Mouse (Mus musculus): ENCODE data around the gene Fhl3.
"Not testable (repeated sequence)": the region's sequence is repeated elsewhere in the genome, so short reads cannot be mapped to it uniquely, and the experiment has no call there.

Gene Fhl3

DNA sequence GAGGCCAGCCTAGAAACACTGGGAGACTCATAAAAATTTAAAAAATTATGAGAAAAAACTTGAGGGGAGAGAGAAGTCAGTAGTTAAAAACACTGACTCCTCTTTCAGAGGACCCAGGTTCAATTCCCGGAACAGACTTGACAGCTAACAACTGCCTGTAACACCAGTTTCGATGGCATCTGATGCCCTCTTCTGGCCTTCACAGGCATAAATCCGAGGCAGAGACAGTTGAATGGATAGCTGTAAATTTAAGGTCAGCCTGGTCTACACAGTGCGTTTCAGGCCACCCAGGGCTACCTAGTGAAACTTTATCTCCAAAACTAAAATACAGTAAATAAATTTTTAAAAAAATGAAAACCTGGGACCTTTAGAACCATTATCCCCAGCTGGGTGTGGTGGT lies 15.5 kb upstream of the Fhl3 start:
- DNase-seq, result no peak

DNA sequence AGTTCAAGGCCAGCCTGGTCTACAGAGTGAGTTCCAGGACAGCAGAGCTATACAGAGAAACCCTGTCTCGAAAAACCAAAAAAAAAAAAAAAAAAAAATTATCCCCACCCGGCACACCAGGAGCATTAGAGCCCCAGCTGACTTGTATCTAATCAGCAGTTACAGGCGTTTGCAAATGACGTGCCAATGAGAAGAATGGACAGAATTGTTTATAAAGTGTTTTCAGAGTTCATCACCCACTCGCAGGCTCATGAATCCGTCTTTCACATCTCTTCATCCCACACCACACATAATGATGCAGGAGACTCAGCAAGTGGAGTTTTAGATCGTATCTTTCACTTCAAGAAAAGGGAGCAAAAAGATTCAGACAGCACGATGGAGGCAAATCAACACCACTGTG lies 15.0 kb upstream of the Fhl3 start:
- DNase-seq, result no peak

DNA sequence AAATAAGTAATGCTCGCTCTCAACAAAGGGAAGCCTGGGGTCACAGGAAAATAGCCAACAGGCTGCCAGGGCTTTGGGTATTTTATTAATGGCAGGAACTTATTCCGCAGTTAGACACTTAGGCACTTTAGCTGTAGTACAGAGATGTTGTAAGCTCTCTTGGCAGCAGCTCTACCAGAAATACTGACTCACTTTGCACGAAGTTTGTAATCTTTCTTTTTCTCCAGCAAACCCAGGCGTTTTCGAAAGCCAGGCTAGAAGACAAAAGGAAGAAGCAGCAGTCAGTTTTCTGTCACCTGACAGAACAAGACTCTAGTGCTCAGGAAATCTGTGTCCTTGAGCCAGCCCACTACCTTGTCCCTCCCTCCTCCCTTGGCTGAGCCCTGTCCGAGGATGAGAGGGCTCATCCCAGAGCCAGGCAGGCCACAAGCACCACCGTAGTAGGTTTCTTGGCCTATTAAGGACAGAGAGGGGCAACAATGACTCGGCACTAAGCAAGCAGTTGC lies 14.6 kb upstream of the Fhl3 start:
- no peak for DNase-seq

GRCm38 (mm10) chr4:124691455-124691854 lies 9.0 kb upstream of the Fhl3 start:
- no peak for DNase-seq

DNA sequence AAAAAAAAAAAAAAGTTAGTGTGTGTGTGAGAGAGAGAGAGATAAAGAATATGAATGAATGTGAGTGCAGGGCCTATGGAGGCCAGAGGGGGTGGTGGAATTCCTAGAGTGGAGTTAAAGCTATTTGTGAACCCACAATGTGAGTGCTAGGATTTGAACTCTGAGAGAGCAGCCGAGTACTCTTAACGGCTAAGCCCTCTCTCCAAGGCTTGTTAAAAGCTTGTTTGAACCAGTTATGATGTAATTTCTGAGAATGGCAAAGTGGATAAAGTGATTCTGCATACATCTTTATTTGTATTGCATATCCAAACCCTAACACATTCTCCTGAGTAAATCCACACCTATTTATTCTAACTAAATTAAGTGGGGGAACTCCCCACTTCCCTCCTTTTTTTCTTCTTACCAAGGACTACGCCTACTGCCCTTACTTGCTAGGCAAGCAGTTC lies 8.1 kb upstream of the Fhl3 start:
- DNase-seq, result no peak

GRCm38 (mm10) chr4:124693135-124693894 lies 7.2 kb upstream of the Fhl3 start, which contains the start of gene Utp11:
Gene Utp11 (minus strand): TSS chr4:124693600.
- DNase-seq, result peak; percentile 84

DNA sequence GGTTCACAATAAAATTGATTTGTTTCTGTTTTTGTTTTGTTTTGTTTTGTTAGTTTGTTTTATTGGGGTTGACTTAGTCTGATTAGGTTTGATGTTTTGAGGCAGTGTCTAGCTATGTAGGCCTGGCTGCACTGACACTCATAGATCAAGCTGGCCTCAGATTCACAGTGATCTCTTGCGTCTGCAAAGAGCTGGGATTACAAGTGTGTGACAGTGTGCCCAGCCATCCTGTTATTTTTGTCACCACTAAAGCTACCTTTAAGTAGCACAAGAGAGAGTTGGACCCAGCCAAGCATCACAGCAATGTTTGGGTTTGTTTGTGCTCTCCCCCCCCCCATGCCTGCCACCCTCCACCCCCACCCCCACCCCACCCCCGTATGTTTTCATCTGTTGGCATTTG lies 5.9 kb upstream of the Fhl3 start:
- DNase-seq, result no peak

- peak; percentile 54 for DNase-seq
Measured at GRCm38 (mm10) chr4:124695786-124696516, 4.5 kb upstream of the Fhl3 start.

GRCm38 (mm10) chr4:124699791-124700190 lies 710 bp upstream of the Fhl3 start:
- no peak for DNase-seq

DNA sequence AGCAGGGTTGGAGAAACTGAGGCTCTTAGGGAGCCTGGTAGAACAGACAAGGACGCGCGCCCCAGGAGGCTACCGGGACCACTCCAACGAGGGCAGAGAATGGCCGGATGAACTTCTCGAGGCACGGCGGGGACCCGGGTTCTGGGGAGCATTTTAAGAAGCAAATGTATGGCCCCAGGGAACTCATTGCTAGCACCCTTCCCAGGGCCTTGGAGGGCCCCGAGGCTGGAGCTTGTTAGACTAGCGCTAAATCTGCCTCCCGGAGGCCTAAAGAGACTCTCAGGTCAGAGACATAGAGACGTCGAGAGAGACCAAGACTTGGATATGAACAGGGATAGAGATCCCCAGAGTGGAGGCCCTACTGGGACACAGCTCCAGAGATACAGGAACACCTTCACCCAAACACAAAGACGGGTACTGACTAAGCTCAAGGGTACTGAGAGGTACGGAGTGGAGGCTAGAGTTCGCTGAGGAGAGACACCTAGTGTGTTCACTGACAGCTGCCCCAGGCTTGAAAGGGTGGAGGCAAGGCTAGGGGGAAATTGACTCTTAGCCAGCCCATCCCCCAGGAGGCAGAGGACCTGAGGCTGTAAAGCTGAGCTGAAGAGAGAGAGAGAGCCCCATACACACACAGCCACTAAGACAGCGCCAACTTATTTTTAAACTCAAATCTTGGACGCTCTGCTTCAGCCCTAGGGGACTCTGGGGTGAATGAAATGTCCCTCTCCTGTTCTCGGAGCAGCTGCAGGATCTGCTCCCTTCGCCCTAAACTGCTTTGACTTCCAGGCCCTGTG lies 748 bp downstream of the Fhl3 start:
- peak; percentile 54 for DNase-seq

GRCm38 (mm10) chr4:124701916-124702315 lies 1.4 kb downstream of the Fhl3 start:
- no peak for DNase-seq

GRCm38 (mm10) chr4:124703406-124703805 lies 2.9 kb downstream of the Fhl3 start:
- peak; percentile 45 for DNase-seq

GRCm38 (mm10) chr4:124703881-124704796 lies 3.6 kb downstream of the Fhl3 start:
- peak; percentile 62 for DNase-seq

- DNase-seq, result peak; percentile 46
Measured at GRCm38 (mm10) chr4:124704797-124705474, 4.4 kb downstream of the Fhl3 start.

DNA sequence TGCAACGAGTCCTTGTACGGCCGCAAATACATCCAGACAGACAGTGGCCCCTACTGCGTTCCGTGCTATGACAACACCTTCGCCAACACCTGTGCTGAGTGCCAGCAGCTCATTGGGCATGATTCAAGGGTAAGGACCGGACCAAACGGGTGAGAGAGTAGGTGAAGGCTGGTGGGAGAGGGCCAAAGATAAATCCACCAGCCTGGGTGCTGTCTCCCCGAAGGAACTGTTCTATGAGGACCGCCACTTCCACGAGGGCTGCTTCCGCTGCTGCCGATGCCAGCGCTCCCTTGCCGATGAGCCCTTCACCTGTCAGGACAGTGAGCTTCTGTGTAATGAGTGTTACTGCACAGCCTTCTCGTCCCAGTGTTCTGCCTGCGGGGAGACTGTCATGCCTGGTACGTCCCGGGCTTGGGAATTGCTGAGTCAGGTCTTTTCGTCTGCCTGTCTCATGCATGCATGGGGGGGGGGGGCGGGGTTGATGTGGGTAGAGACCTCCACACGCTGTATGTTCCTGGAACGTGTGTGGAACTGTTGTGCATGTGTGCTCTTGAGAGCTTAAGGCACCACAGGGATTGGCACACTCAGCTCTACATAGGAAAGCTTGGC lies 5.3 kb downstream of the Fhl3 start:
- DNase-seq, result no peak

DNA sequence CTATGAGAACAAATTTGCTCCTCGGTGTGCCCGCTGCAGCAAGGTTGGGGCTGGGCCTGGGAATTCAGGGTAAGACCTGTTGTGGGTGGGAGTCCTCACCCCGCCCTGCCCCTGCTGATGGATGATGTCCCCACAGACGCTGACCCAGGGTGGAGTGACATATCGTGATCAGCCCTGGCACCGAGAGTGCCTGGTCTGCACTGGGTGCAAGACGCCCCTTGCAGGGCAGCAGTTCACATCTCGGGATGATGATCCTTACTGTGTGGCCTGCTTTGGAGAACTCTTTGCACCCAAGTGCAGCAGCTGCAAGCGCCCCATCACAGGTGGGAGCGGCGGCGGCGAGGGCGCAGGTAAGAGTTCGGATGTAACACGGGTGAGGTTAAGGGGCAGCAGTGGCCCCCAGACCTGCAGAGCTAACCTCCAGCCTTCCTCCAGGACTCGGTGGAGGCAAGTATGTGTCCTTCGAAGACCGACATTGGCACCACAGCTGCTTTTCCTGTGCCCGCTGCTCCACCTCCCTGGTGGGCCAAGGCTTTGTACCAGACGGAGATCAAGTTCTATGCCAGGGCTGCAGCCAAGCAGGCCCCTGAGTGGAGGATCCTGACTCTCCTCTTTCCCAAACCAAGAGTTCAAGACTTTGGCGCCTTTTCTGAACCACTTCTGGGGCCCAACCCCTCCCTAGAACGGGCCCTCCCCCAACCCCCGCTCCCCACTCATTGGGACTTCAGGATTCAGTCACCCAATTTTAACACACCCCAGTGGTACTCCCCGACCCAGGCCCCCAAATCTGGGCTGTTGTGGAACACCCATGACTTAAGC lies 7.1 kb downstream of the Fhl3 start:
- DNase-seq, result peak; percentile 29

- not testable (repeated sequence) for DNase-seq
Measured at GRCm38 (mm10) chr4:124708200-124708517, 7.7 kb downstream of the Fhl3 start.

DNA sequence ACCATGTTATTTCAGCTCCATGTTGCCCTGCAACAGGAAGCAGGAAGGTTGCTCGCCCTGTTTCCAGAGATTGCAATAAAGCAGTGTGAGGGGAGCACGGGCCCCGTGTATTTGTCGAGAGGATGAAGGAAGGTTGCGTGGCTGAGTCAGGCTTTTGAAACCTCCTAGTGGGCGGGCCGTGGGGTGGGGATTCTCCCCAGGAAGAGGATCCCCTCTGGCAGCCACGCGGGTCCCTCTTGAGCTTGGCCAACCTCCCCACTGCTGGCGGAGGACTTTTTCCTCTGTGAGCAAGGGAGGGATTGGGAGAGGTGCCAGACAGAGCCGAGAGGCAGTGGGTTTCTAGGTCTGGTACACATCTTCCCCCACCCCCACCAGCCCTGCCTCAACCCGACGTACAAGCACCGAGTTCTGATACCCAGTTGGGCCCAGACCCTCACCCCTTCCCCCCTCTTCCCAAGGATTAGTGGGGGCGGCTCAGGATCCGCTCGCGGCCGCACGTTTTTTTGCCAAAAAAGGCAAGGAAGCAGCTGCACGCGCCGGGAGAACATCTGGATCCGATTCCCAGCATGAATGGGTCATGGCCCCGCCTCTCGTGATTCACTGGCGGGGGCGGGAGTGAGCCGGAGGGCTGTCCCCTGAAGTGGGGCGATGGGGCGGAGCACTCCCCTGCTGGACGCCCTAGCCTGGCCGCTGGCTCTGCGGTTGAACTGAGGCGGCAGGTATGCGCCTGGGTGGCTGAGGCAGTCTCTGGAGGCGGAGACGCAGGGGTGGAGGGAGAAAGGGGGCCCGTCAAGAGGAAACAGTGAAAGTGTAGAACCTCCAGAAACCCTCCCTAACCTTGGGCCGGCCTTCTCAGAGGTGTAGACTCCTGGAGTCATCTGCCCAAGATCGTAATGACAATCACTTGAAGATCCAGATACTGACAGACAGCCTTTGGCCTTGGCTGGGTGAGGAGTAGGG lies 8.3 kb downstream of the Fhl3 start:
- DNase-seq, result peak; percentile 74

GRCm38 (mm10) chr4:124709961-124710446 lies 9.5 kb downstream of the Fhl3 start:
- DNase-seq, result peak; percentile 30
